Mouse (Mus musculus): ENCODE results near the gene Olfr683.

- TF ChIP-seq CTCF (conservative IDR thresholded peaks at IDR 0.05; ENCODE audit: insufficient read depth, insufficient read length, low read depth, low read length) (no peak), POLR2A (IDR thresholded peaks at IDR 0.05; ENCODE audit: low read depth, low read length) (no peak)
Observed at GRCm38 (mm10) chr7:105170773-105171172, 24.0 kb upstream of the Olfr683 start.
